Mouse (Mus musculus): ENCODE results near the gene Medag.

The Medag gene

GRCm38 (mm10) chr5:149411509-149412193 is at the start of gene Medag:
TSS of gene Medag (plus strand) at chr5:149411749.
- peak; percentile 69 for DNase-seq (ENCODE audit: low spot score)

DNA sequence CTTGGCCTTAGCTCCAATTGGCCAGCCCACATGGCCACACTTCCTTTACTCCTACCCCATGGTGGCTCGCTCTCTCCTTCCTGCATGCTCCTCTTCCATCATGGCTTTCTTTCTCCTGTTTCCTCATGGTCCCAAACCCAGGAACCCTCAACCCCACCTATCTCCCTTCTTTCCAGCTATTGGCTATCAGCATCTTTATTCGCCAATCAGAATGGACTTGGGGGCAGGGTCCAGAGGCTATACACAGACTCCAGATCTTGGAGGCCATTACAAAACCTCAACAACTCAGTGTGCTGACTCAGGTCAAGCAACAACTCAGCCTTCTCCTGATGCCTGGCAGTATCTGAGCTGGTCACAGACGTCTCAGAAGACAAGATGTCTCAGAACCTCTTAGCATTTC is 48.9 kb upstream of the Medag start:
- no peak for DNase-seq (ENCODE audit: low spot score)

DNA sequence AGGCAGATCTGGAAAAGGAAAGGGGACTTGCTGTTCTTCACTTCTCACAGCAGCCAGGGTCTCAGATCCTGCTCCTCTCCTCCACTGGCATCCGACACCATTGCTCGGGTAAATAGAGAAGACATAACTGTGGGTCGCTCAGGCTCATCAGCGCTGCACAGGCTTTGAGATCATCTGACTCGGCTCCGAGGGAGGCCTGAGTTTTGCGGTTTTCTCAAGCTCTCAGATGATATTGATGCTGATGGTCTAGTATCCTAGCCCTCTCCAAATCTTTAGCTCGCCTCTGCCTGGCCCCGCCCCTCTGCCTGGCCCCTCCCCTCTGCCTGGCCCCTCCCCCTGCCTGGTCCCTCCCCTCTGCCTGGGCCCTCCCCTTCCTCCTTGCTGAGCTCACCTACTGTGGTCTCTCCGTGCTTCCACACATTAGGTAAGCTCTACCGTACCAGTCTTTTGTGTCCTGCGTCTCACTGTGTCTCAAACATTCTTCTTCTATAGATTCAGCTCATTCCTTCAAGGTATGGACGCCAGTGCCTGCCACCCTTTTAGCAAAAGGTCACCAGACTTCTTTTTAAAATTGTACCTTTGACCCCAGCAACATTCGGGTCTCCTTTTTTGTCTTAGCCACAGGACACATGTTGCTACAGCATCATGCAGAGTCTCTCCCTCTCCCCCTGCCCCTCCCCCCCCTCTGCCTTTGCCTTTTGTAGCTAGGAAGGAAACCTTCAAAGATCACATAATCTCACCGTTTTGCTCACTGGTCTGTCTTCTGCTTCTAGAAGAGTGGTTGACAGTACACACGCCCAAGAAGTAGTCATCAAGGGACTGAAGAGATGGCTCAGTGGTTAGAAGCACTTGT is 47.4 kb upstream of the Medag start:
- DNase-seq (ENCODE audit: low spot score), result no peak

DNA sequence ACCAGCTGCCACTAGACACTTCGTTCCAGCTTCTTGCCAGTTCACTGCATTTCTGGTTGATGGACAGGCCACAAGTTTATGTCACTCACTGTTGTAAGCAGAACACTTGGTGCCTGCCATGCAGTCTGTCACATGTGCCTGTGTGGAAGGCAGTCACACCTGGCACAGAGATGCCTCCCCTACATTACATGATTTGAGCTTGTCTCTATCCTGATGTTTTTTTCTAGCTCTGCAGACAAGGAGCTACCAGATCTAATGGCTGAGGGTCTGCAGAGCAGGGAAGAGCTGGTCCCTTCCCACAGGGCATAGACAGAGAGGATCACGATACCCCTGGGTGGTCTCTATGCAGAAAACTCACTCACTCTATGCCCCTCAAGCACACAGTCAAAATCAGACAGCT is 44.5 kb upstream of the Medag start:
- DNase-seq (ENCODE audit: low spot score), result no peak

DNA sequence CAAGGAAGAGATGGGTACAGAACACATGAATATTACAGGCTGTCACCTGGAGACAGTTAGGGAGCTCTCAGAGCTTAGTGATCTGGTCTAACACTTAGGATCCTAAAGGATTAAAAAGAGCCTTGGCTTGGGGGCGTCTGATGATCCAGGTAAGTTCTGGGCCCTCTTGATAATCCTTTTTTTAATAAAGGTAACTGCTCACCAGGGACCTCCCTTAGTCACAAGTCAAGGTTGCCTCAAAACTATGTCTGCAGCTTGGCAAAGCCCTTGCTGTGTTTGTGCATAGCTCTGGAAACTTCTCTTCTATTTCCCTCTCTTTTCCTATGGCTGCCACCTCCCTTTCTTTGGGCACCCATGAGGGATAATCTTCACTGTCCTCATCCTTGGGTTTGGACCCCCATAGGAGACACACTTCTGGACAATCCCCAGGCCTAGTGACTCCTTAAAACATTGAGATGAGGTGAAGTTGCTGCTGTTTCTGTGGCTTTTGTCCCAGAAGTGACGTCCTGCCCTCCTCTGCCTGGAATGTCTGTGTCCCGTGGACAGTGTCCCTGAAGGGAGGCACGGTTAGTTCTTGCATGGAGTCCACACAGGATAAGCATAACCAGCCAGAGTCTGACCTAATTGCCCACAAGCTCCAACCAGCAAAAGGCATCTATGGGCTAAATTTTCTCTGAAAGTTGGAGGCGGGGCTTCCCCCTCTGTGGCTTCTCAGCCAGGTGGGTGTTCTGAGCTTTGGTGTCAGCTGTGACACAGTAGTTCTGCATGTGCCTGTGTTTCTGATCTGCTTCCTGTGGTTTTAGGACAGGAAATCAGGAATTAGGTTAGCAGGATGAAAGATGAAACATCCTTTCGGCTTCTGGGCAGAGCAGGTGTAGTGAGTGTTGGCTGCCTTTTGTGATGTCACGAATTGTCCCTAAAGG is 43.7 kb upstream of the Medag start:
- no peak for DNase-seq (ENCODE audit: low spot score)

- no peak for DNase-seq (ENCODE audit: low spot score)
These were observed 42.8 kb upstream of the Medag start for GRCm38 (mm10) chr5:149368575-149369312.

- DNase-seq (ENCODE audit: low spot score), result no peak
These were observed 42.0 kb upstream of the Medag start for GRCm38 (mm10) chr5:149369373-149370035.

DNA sequence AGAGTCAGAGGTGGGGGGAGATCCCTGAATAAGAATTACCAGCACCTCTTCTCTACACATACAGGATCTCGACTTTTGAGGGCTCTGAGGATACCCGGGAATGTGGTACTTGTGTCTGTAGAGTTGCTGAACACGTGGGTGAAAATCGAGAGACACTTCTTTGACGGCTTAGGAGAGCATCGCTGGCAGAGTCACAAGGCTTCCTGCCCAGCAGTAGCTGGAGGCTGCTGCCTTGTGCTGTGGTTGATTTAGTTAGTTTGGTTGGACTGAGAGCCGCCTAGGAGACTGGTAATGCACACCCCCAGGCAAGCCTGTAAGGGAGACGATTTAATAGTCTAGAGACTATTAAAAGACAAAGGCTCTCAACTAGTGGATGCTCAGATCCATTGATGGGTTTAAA is 39.5 kb upstream of the Medag start:
- DNase-seq (ENCODE audit: low spot score), result no peak

- no peak for DNase-seq (ENCODE audit: low spot score)
These were observed 38.3 kb upstream of the Medag start for GRCm38 (mm10) chr5:149373224-149373623.

GRCm38 (mm10) chr5:149374026-149374425 is 37.5 kb upstream of the Medag start:
- no peak for DNase-seq (ENCODE audit: low spot score)

DNA sequence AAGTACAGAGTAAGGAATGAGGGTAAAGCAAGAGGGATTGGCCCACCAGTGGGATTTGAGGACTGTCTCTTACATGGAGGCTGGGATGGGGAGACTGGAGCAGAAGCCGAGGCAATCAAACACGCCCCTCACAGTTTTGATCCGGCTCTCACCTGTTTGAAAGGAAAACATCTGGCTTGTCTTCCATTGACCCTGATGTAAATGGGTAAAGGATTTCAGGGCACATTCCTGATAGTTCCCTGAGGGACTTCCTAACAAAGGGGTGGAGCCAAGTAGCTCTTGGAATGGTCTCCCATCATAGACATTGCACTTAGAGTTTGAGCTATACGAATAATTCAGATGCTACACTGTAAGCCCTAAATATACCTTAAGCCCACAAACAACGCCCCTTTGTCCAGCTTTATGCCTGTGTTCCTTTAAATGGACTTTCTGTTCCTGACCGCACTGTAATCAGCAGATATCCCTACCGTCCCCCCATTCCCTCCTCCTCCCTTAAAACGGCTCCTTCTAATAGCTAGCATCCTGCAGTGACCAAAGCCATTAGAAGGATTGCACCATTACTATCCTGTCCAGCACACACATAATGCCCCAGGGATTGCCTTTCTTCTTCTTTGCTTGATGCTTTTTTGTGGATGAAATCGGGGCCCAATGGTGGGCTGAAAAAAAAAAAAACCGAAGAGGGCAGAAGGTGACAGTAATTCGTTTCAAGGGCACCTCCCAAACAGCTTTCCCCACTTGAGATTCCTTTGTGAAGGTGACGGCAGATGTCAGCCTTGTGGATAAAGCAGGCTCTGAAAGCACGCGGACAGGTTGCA is 36.3 kb upstream of the Medag start:
- DNase-seq (ENCODE audit: low spot score), result no peak

GRCm38 (mm10) chr5:149375889-149376212 is 35.7 kb upstream of the Medag start:
- peak; percentile 82 for DNase-seq (ENCODE audit: low spot score)

DNA sequence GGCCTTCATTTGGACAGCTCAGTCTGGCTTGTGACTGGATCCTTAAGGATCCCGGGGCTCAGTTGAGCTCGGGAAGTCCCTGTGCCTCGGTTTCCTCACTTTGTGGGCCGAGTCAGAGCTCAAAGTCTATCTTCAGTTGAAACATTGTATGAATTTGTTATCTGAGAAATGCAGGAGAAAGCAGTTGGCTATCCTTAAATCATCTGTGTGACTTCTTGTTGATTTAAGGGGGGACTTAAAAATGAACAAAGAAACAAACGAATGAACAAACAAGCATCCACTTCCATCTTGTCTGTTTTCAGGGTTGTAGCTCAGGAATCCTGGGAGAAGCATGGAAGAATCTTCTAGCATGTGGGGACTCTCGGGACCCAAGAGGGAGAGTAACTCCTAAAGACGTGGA is 35.2 kb upstream of the Medag start:
- DNase-seq (ENCODE audit: low spot score), result no peak

GRCm38 (mm10) chr5:149377253-149377652 is 34.3 kb upstream of the Medag start:
- DNase-seq (ENCODE audit: low spot score), result no peak

GRCm38 (mm10) chr5:149378566-149378965 is 33.0 kb upstream of the Medag start:
- DNase-seq (ENCODE audit: low spot score), result no peak

DNA sequence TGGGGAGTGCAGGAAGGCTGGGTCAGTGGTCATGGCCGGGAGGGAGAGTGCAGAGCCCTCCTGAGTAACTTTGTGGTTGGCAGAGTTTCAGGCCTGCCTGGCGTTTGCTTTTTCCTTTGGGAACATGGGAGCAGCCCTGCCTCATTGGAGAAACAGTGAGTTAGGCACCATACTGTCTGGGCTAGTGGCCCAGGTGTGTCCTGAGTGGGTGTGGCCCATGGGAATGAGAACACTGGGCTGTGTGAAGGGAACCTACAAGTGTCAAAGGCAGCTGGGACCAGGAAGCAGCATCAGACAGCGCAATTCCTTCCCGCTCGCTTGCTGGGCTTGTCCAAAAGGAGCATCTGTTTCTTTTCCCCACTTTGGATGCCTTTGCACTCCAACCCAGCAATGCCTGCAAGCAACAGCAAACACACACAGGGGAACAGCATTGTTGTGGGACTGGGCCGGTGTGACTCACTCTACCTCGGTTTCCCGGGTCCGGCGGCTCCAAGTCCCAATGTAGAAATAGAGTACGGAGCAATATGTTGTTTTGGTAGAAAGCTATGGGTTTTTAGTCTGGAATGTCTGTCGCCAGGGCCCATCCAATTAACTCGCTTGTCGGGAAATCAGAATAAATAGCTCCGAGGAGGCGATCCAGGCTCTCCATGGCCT is 32.3 kb upstream of the Medag start:
- DNase-seq (ENCODE audit: low spot score), result no peak

DNA sequence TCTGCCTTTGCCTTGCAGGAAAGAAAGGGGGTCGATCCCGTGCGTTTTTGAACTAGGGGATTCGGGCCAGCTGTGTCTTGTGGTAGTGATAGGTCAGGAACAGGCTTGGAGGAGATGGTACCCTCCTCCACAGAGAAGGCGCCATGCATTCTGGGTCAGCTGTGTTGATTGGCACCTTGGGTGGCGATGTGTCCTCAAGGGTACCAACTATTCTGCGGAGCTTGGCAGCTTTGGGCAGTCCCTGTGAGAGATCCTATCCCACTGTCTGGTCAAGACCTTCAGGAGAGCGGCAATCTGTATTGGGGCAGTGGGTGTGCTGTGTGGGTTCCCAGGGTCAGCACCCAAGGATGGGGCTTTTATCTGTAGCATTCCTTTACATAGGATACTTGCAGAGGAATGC is 31.7 kb upstream of the Medag start:
- no peak for DNase-seq (ENCODE audit: low spot score)

GRCm38 (mm10) chr5:149380388-149380916 is 31.1 kb upstream of the Medag start:
- no peak for DNase-seq (ENCODE audit: low spot score)

DNA sequence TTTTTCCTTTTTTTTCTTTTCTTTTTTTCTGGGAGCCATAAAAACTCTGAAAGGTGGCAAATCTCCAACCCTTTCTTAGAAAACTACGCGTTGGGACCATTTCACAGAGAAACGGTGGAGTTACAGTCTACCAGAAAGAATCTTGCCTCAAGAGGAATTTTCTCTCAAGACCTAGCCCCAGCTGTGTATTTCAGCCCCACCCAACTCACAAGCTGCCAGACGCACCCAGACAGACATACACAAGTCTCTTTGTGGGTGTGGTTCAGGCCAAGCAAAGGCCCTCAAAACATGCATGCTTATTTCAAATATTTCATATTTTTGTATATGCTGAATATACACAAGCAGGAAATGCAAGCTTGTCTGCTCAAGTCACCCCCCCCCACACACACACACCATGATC is 29.6 kb upstream of the Medag start:
- no peak for DNase-seq (ENCODE audit: low spot score)

DNA sequence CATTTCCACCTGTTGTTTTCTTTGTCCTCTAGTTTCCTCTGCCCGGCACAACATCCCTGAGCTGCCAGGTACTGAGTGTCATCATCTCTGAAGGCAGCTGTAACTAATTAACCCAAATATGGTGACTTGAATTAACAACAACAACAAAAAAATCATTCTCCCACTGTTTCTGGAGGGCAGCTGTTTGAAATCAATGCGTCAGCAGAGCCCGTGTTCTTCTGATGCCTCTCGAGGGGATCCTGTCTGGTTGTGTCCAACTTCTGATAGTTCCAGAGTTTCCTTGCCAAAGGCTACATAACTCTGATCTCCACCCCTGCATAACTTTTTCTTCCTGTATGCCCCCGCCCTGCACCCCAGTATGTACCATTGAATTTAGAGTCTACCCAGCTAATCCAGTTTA is 28.9 kb upstream of the Medag start:
- no peak for DNase-seq (ENCODE audit: low spot score)

Data from ovary, postnatal 14 days (tissue).